ENCODE assay signal across 24 mouse cellular contexts in genomic region chr13:99525491-99525890, GRCm38 (mm10). TPM values are rescaled to one million over a fixed set of nuclear protein-coding genes. Genes with fewer than 3 reads are reported as not detected.
DNase-seq lines count a peak whose midpoint lies in the region; ATAC-seq lines count a peak whose summit lies in the region.
"Had no signal": no experiment of that assay in that cellular context is flagged by ENCODE, and none has a peak within 500 bp of the region (broad histone marks: within the 10 kb centered on the region; RNA-seq: fewer than 3 reads in every experiment).

No protein-coding gene starts in this region.

- DNase-seq in heart, adult 11 months = peak; percentile 52
- DNase-seq in 3T3-L1 (ENCODE audit: low read depth, low spot score) (peak; percentile 26), 416B (ENCODE audit: low read depth) (peak; percentile 61)
- no peak for DNase-seq in kidney, postnatal 36 days
- DNase-seq in gastrocnemius, postnatal 14 days = no peak
- DNase-seq: adrenal gland, adult 2 months; adrenal gland, adult 8-10 months; adrenal gland, postnatal 10 days; adrenal gland, postnatal 14 days; adrenal gland, postnatal 25 days; adrenal gland, postnatal 36 days; B cell, adult 2 months; cerebellum, adult 11 months; cerebellum, adult 11-12 months; cerebellum, adult 18-20 months; cerebellum, adult 2 months; cerebellum, adult 8-10 months had no signal

- no peaks in the 10 kb centered on the region for H3K4me1 ChIP-seq in heart, embryonic 12.5 days (replicated peaks)

- H3K27ac ChIP-seq in heart, embryonic 12.5 days (ENCODE audit: poor library complexity, severe bottlenecking) = no peak overlapping the region

- H3K9ac ChIP-seq in heart, embryonic 12.5 days = no peak overlapping the region

- 69% methylated on average over 8 of the region's 8 CpGs for WGBS in heart, embryonic 12.5 days

- H3K36me3 ChIP-seq in heart, embryonic 12.5 days = no peaks in the 10 kb centered on the region
- H3K36me3 ChIP-seq: G1E had no signal

- H3K9me3 ChIP-seq in heart, embryonic 12.5 days (replicated peaks) = no peaks in the 10 kb centered on the region

- H3K4me3 ChIP-seq in heart, embryonic 12.5 days = no peak overlapping the region

- H3K4me2 ChIP-seq in heart, embryonic 12.5 days = no peak overlapping the region

- H3K27me3 ChIP-seq in heart, embryonic 12.5 days (replicated peaks) = no peaks in the 10 kb centered on the region
- H3K27me3 ChIP-seq: CH12.LX, Patski had no signal

- intact Hi-C loops in gastrocnemius, postnatal 14 days (cut with DNase I; ENCODE audit: low total_unique reads) = no loop called here

- no peak for ATAC-seq in heart, embryonic 12.5 days (ENCODE audit: insufficient number of reproducible peaks, low FRiP score)
- ATAC-seq: activated CD4-positive, CD25-positive, alpha-beta regulatory T cell, adult 4 months; CD4-positive, CD25-positive, alpha-beta regulatory T cell, adult 4 months; Patski had no signal

RNA-seq across cellular contexts. Expression of gene Map1b, which starts 9.2 kb away (rescaled TPM):
- 149 and 151 TPM in 2 replicates for polyA plus RNA-seq in heart, embryonic 12.5 days (2016; fragmentation: Nextera tagmentation; extraction: Ambion mirVana)
- 10 to 100 TPM; 17.3 to 23.4 TPM for total RNA-seq in gastrocnemius, postnatal 14 days (2021)
- total RNA-seq: MEL had no signal
- polyA plus RNA-seq: G1E had no signal

Comparison
In these comparisons a context has a peak if more than half of its experiments do, and no peak if none do; other contexts are left out.
1. DNase-seq: peak in heart, adult 11 months (single experiment), 3T3-L1 (single experiment) and 416B (single experiment); none in kidney, postnatal 36 days (0 of 2) and gastrocnemius, postnatal 14 days (single experiment).